Mouse (Mus musculus): ENCODE measurements around the gene Wfdc12.
"Not testable (repeated sequence)": the region's sequence is repeated elsewhere in the genome, so short reads cannot be mapped to it uniquely, and the experiment has no call there.

The Wfdc12 gene

DNA sequence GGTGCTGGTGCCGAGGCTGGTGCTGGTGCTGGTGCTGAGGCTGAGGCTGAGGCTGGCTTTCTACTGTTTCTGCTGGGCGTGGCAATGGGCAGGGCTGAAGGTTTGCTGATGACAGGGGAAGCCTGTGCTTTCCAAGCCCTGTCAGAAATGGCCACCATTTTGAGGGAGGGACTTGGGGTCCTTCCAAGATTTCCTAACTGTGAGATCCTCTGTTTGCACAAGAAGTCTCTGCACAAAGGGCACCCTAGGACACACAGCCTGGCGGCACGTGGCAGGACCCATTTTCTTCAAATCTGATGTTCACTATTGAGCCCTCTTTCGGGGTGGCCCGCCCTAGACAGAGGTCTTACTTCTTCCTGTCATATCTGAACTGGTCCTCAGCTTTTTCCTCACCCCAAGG is at the start of gene Wfdc12:
Gene Wfdc12 (minus strand): TSS at position 33 of the 400 bp plus-strand sequence.
- no peak for DNase-seq (ENCODE audit: low read depth)

- DNase-seq (ENCODE audit: low read depth), result no peak
Measured at GRCm38 (mm10) chr2:164238366-164238765, 48.0 kb upstream of the Wfdc12 start, which contains the start of gene Svs2. Gene Svs2, minus strand, starts transcription at chr2:164238466.

GRCm38 (mm10) chr2:164232671-164233070 is 42.3 kb upstream of the Wfdc12 start:
- no peak for DNase-seq (ENCODE audit: low read depth)

- no peak for DNase-seq (ENCODE audit: low read depth)
Measured at GRCm38 (mm10) chr2:164228361-164229070, 38.1 kb upstream of the Wfdc12 start.

- no peak for DNase-seq (ENCODE audit: low read depth)
Measured at GRCm38 (mm10) chr2:164221522-164221921, 31.1 kb upstream of the Wfdc12 start, which contains the start of gene Wfdc15b. Gene Wfdc15b, minus strand, starts transcription at chr2:164221660.

DNA sequence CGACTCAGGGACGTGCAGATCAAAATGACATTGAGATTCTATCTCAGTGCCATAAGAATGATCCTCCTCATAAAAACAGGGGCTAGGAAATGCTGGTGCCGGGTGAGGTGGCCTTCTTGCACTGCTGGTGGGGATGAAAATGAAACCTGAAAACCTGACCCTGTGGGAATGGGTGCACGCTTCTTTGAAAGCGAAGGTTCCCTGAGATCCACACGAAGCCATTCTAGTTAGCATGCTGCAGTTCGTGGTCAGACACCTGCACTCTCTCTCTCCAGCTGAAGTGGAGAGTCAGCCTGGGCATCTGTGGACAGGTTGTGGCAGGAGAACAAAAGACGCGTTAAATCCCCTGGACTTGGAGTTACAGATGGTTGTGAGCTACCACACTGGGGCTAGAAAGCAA is 28.9 kb upstream of the Wfdc12 start:
- no peak for DNase-seq (ENCODE audit: low read depth)

DNA sequence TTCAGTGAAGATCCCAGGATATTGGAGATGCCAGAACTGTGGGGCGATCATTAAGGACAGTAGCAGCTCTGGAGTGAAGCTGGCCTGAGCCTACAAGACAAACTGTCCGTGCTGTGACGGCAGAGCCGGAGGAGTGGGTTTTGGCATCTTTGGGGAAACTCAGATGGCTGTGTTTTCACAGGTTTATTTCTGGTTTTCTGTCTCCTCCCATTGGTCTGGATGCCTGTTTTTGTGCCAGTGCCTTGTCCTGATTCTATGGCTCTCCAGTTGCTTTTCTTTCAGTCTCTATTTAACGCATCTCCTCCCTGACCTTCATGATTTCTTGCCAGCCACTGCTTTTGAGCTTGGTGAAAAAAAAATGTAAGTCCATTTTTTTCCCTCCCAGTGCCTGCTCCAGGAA is 22.3 kb upstream of the Wfdc12 start:
- no peak for DNase-seq (ENCODE audit: low read depth)

DNA sequence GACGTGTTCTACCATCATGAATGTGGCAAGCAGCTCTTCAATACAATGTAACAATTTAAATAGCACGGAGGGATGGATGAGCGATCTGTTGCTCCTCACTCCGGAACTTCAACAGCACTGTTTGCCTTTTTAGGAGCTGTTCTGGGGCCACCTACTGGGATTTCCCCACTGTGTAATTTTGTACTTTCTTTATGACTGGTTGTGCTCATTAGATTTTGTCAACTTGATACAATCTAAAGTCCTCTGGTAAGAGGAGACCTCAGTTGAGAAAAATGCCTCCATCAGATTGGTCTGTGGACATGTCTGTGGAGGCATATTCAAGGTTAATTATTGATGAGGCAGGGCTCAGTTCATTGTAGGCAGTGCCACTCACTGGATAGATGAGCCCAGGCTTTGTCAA is 20.5 kb upstream of the Wfdc12 start:
- DNase-seq (ENCODE audit: low read depth), result no peak

- no peak for DNase-seq (ENCODE audit: low read depth)
Measured at GRCm38 (mm10) chr2:164206676-164207075, 16.3 kb upstream of the Wfdc12 start.

GRCm38 (mm10) chr2:164206011-164206410 is 15.6 kb upstream of the Wfdc12 start:
- DNase-seq (ENCODE audit: low read depth), result not testable (repeated sequence)

GRCm38 (mm10) chr2:164199626-164200327 is 9.4 kb upstream of the Wfdc12 start, which contains the start of gene Wfdc15a:
Gene Wfdc15a, minus strand, starts transcription at chr2:164200130.
- no peak for DNase-seq (ENCODE audit: low read depth)

- DNase-seq (ENCODE audit: low read depth), result no peak
Measured at GRCm38 (mm10) chr2:164196700-164196990, 6.2 kb upstream of the Wfdc12 start.

- DNase-seq (ENCODE audit: low read depth), result no peak
Measured at GRCm38 (mm10) chr2:164195971-164196699, 5.7 kb upstream of the Wfdc12 start.

- DNase-seq (ENCODE audit: low read depth), result no peak
Measured at GRCm38 (mm10) chr2:164194959-164195630, 4.7 kb upstream of the Wfdc12 start.

- no peak for DNase-seq (ENCODE audit: low read depth)
Measured at GRCm38 (mm10) chr2:164192279-164192678, 1.9 kb upstream of the Wfdc12 start.

- no peak for DNase-seq (ENCODE audit: low read depth)
Measured at GRCm38 (mm10) chr2:164188722-164189121, 1.7 kb downstream of the Wfdc12 start.

DNA sequence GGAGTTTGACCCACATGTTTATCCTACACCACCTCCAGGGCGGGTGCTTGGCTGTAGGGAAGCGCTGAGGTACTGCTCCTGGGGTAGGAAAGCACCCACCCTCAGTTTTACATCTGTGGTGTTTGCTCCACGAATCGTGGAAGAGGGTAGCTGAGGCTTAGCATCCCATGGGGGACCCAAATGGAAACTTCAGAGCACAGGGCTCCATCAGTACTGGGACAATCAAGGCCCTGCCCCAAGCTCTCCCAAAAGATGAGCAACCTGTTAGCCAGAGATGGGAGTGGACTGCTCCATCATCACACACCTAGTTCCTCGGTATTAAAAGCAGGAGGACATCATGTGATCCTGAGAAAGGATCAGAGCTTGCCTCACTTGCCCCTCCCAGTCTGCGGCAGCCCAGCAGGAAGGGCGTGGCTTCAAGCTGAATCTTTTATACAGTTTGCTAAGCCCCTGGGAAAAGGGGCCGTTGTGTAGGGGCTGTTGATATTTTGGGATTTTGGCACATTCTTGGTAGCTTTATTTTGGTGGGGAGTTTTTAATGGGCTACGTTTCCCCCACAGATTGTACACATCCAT is 6.2 kb downstream of the Wfdc12 start:
- no peak for DNase-seq (ENCODE audit: low read depth)

- no peak for DNase-seq (ENCODE audit: low read depth)
Measured at GRCm38 (mm10) chr2:164183340-164183739, 7.1 kb downstream of the Wfdc12 start.

DNA sequence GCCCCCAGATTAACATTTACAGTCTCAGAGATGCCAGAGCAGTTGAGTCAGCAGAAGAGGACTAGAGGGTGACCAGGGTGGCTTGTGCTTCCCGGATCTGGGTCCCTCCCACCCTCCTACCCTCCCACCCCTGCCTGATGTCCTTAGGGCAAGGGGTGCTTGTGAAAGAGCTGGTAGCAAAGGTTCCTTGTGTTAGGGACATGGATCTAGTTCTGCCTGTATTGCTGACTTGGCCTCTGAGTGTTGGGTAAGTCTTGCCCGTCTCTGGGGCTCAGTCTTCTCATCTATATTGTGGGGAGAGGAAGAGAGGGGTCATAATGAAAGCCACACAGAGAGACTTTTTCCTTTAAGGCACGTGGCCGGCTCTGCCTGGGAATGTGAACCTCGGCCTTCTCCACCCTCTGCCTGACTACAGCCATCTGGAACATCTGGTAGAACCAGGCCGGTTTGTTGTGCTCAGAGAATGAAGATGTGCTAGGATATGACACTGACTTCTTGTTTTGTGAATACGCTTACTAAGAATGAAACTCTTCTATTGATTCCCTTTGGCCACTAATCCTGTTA is 7.6 kb downstream of the Wfdc12 start, which contains the start of gene Wfdc5:
Gene Wfdc5 (minus strand): TSS at position 51 of the 564 bp plus-strand sequence.
- no peak for DNase-seq (ENCODE audit: low read depth)

DNA sequence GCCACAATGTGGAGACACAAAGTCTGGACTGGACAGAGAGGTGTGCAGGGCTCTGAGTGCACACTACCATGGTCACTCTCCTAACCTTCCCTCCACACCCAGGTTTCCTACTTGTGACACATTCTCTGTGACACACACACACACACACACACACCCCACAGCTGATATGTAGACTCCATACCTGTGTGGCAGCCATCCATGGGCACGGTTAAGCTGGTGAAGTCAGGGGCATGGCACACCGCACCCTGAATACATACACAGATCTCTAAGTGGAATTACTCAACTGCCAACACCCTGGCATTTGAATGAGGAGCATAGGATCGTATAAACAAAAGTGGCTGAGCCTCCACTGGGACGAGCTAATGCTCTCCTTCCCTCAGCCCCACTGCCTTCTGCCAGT is 9.6 kb downstream of the Wfdc12 start:
- no peak for DNase-seq (ENCODE audit: low read depth)

- DNase-seq (ENCODE audit: low read depth), result peak; percentile 8
Measured at GRCm38 (mm10) chr2:164180124-164180523, 10.3 kb downstream of the Wfdc12 start.

Measured in c-Kit-positive CD71-positive TER-119-negative erythroid progenitor cells, embryonic 14.5 days (primary cell).